Mouse (Mus musculus) neural tube, embryonic 14.5 days (tissue): Measurements from ENCODE around the gene H2-DMb2. TPM values are rescaled to one million over a fixed set of nuclear protein-coding genes. Genes with fewer than 3 reads are reported as not detected.

Experiments
- ATAC-seq: fragments of 200-750 bp; cut with Nextera tagmentation; 2 replicates; pipeline ENCODE4 v1.8.0; 2017; ENCODE audit warnings: low read depth, mild to moderate bottlenecking, moderate TSS enrichment, moderate library complexity
- H3K27ac ChIP-seq: fragments of 300-500 bp; sonication (generic); 2 replicates; pipeline ENCODE4 v1.5.1; 2014; ENCODE audit warnings: low read depth, mild to moderate bottlenecking, control low read depth, low read length, moderate library complexity, mixed read lengths
- H3K27me3 ChIP-seq: fragments of 300-500 bp; sonication (generic); 2 replicates; pipeline ENCODE4 v1.6.1; 2014; ENCODE audit warnings: low read length; ENCODE audit not compliant: control insufficient read depth, insufficient read depth
- H3K36me3 ChIP-seq: fragments of 300-500 bp; sonication (generic); 2 replicates; pipeline ENCODE4 v1.6.1; 2014; ENCODE audit warnings: low read length, mixed read lengths; ENCODE audit not compliant: control insufficient read depth, insufficient read depth
- H3K4me1 ChIP-seq: fragments of 300-500 bp; sonication (generic); 2 replicates; pipeline ENCODE4 v1.6.1; 2014; ENCODE audit warnings: low read length; ENCODE audit not compliant: control insufficient read depth, insufficient read depth
- H3K4me2 ChIP-seq: fragments of 300-500 bp; sonication (generic); 2 replicates; pipeline ENCODE4 v1.6.1; 2014; ENCODE audit warnings: mild to moderate bottlenecking, low read depth, low read length, control low read depth
- H3K4me3 ChIP-seq: fragments of 300-500 bp; sonication (generic); 2 replicates; pipeline ENCODE4 v1.5.1; 2014; ENCODE audit warnings: low read depth, low read length, control low read depth, mixed read lengths
- H3K9ac ChIP-seq: fragments of 300-500 bp; sonication (generic); replicated peaks from 2 replicates; pipeline ENCODE4 v1.6.1; 2014; ENCODE audit warnings: low read depth, mild to moderate bottlenecking, control low read depth, low read length, mixed read lengths
- H3K9me3 ChIP-seq: fragments of 300-500 bp; sonication (generic); 2 replicates; pipeline ENCODE4 v1.6.1; 2016; ENCODE audit warnings: low read length; ENCODE audit not compliant: control insufficient read depth
- WGBS: fragments of 180-500 bp; shearing (Covaris S2); extraction: QIAGEN DNeasy Blood & Tissue Kit; methylation state at CpG from one replicate; pipeline ENCODE4 v1.1.7; 2014; 5-methylcytosine and 5-hydroxymethylcytosine counted together
- polyA plus RNA-seq: library from polyadenylated mRNA; unstranded; fragments of >200 nt; fragmentation: Nextera tagmentation; extraction: Ambion mirVana; gene quantifications from 2 replicates; pipeline ENCODE4 v1.2.1, GENCODE M21; 2014

Gene H2-DMb2
- polyA plus RNA-seq, 1 experiment from 2014 or later, result 0.16 TPM

- WGBS, result under 1% methylated on average over 67 of the region's 75 CpGs
- peak; percentile 36 for ATAC-seq
Measured at GRCm38 (mm10) chr17:34122188-34122984, 20.7 kb upstream of the H2-DMb2 start, which contains the start of gene Brd2. Gene Brd2 (minus strand): TSS chr17:34122634.

GRCm38 (mm10) chr17:34123111-34123510 is 20.0 kb upstream of the H2-DMb2 start:
- Histone ChIP-seq H3K9me3 (no peaks in the 10 kb centered on the region), H3K27me3 (no peaks in the 10 kb centered on the region), H3K36me3 (peaks cover 9% of the 10 kb centered on the region), H3K27ac (peak overlapping the region; percentile 100), H3K9ac (peak overlapping the region; percentile 98), H3K4me1 (peaks cover 12% of the 10 kb centered on the region; the same call in 1 of the 2 replicates), H3K4me2 (peak overlapping the region; percentile 99), H3K4me3 (peak overlapping the region; percentile 97)
- WGBS, result 3% methylated on average over 7 of the region's 7 CpGs
- ATAC-seq, result no peak

More at GRCm38 (mm10) chr17:34122188-34122984, 20.7 kb upstream of the H2-DMb2 start, which contains the start of gene Brd2:
- Histone ChIP-seq H3K9ac (peak within 1 kb of the TSS; percentile 98), H3K36me3 (peaks cover 15% of the 10 kb centered on the region), H3K27me3 (no peaks in the 10 kb centered on the region), H3K27ac (peak within 1 kb of the TSS; percentile 100), H3K4me3 (peak within 1 kb of the TSS; percentile 97), H3K9me3 (no peaks in the 10 kb centered on the region), H3K4me2 (peak within 1 kb of the TSS; percentile 99), H3K4me1 (peaks cover 14% of the 10 kb centered on the region; the same call in 1 of the 2 replicates)

GRCm38 (mm10) chr17:34123518-34123917 is 19.6 kb upstream of the H2-DMb2 start:
- Histone ChIP-seq H3K4me3 (peak overlapping the region; percentile 97), H3K36me3 (peaks cover 5% of the 10 kb centered on the region), H3K9ac (peak overlapping the region; percentile 98; the same call in 1 of the 2 replicates), H3K27me3 (no peaks in the 10 kb centered on the region), H3K4me1 (peaks cover 12% of the 10 kb centered on the region; the same call in 1 of the 2 replicates), H3K4me2 (peak overlapping the region; percentile 99), H3K27ac (peak overlapping the region; percentile 100; the same call in 1 of the 2 replicates), H3K9me3 (no peaks in the 10 kb centered on the region)
- WGBS, result 6% methylated on average over 2 of the region's 2 CpGs
- no peak for ATAC-seq

GRCm38 (mm10) chr17:34124649-34125048 is 18.5 kb upstream of the H2-DMb2 start:
- no peaks in the 10 kb centered on the region for H3K9me3 ChIP-seq
- no peak overlapping the region for H3K9ac ChIP-seq
- H3K36me3 ChIP-seq, result no peaks in the 10 kb centered on the region
- no peaks in the 10 kb centered on the region for H3K27me3 ChIP-seq
- H3K27ac ChIP-seq, result no peak overlapping the region
- H3K4me2 ChIP-seq, result no peak overlapping the region
- 90% methylated on average over 6 of the region's 6 CpGs for WGBS
- peaks cover 16% of the 10 kb centered on the region; the same call in 1 of the 2 replicates for H3K4me1 ChIP-seq
- no peak overlapping the region for H3K4me3 ChIP-seq
- ATAC-seq, result no peak

GRCm38 (mm10) chr17:34126826-34127420 is 16.2 kb upstream of the H2-DMb2 start:
- H3K27me3 ChIP-seq, result no peaks in the 10 kb centered on the region
- no peaks in the 10 kb centered on the region for H3K36me3 ChIP-seq
- peaks cover 16% of the 10 kb centered on the region; the same call in 1 of the 2 replicates for H3K4me1 ChIP-seq
- no peak overlapping the region for H3K27ac ChIP-seq
- ATAC-seq, result no peak
- no peak overlapping the region for H3K4me3 ChIP-seq
- 39% methylated on average over 9 of the region's 9 CpGs for WGBS
- H3K9ac ChIP-seq, result no peak overlapping the region
- H3K9me3 ChIP-seq, result no peaks in the 10 kb centered on the region
- no peak overlapping the region for H3K4me2 ChIP-seq

- no peak overlapping the region for H3K27ac ChIP-seq
- no peak overlapping the region for H3K4me3 ChIP-seq
- peaks cover 16% of the 10 kb centered on the region; the same call in 1 of the 2 replicates for H3K4me1 ChIP-seq
- no peak overlapping the region for H3K4me2 ChIP-seq
- H3K9me3 ChIP-seq, result no peaks in the 10 kb centered on the region
- H3K27me3 ChIP-seq, result no peaks in the 10 kb centered on the region
- no peaks in the 10 kb centered on the region for H3K36me3 ChIP-seq
- WGBS, result 27% methylated on average over 6 of the region's 6 CpGs
- no peak overlapping the region for H3K9ac ChIP-seq
- no peak for ATAC-seq
Measured at GRCm38 (mm10) chr17:34127475-34127874, 15.6 kb upstream of the H2-DMb2 start.

GRCm38 (mm10) chr17:34128264-34128937 is 14.7 kb upstream of the H2-DMb2 start:
- H3K36me3 ChIP-seq, result no peaks in the 10 kb centered on the region
- ATAC-seq, result no peak
- no peak overlapping the region for H3K27ac ChIP-seq
- H3K4me3 ChIP-seq, result no peak overlapping the region
- H3K27me3 ChIP-seq, result no peaks in the 10 kb centered on the region
- H3K9me3 ChIP-seq, result no peaks in the 10 kb centered on the region
- peaks cover 15% of the 10 kb centered on the region; the same call in 1 of the 2 replicates for H3K4me1 ChIP-seq
- 29% methylated on average over 13 of the region's 13 CpGs for WGBS
- H3K9ac ChIP-seq, result no peak overlapping the region
- no peak overlapping the region for H3K4me2 ChIP-seq

GRCm38 (mm10) chr17:34128944-34129791 is 13.9 kb upstream of the H2-DMb2 start:
- Histone ChIP-seq H3K4me2 (no peak overlapping the region; the same call in 1 of the 2 replicates), H3K4me3 (peak overlapping the region; percentile 1; the same call in 1 of the 2 replicates), H3K9me3 (no peaks in the 10 kb centered on the region), H3K27ac (no peak overlapping the region), H3K4me1 (peaks cover 7% of the 10 kb centered on the region; the same call in 1 of the 2 replicates), H3K36me3 (no peaks in the 10 kb centered on the region), H3K27me3 (no peaks in the 10 kb centered on the region), H3K9ac (0 out of 2 replicates have a peak overlapping the region, but pooled peaks have one; percentile 16)
- ATAC-seq, result 0 out of 2 replicates have a peak, but pooled peaks have one; percentile 23
- 24% methylated on average over 18 of the region's 18 CpGs for WGBS
